Mouse (Mus musculus): Measurements from ENCODE around the gene Gnat3.

GRCm38 (mm10) chr5:18035848-18036638, 73.7 kb downstream of the Gnat3 start:
- no peak for TF ChIP-seq CTCF (IDR thresholded peaks at IDR 0.05; ENCODE audit: insufficient read depth, low read depth, low read length)
- TF ChIP-seq POLR2A (IDR thresholded peaks at IDR 0.05; ENCODE audit: insufficient read depth, low read depth, low read length), result no peak
